Mouse (Mus musculus): ENCODE measurements around the gene Fgd1. TPM values are rescaled to one million over a fixed set of nuclear protein-coding genes. Genes with fewer than 3 reads are reported as not detected.

The Fgd1 gene
- total RNA-seq, 2 experiments from 2014 or later: 0.67 to 2.2 TPM

DNA sequence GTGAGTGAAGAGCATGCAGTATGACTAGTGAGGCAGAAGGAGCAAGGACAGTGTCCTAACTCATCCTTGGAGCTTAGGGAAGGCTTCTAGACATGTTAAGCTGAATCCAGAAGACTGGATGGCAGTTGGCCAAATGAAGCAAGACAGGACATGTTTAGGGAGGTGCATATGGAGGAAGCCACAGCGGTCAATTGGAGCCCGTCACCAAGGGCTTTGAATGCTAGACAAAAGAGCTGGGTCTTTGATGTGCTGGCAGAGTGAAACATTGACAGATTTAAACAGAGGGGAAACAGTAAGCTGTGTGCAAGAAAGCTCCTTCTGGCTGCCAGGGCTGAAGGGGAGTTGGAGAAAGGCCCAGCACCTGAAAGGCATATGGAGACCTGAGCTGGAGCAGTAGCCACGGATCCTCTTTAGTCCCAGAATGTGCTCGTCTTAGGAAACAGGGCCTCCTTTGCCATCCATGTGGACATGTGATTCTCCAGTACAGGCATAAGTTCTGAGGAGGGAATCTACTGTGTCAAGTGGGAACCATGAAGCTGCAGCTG, 31.1 kb downstream of the Fgd1 start:
- ATAC-seq (replicated peaks; ENCODE audit: poor library complexity, severe bottlenecking): no peak

- no peak for ATAC-seq (replicated peaks; ENCODE audit: poor library complexity, severe bottlenecking)
Observed at GRCm38 (mm10) chrX:151085599-151085998, 39.6 kb downstream of the Fgd1 start.

- no peak for ATAC-seq (replicated peaks; ENCODE audit: poor library complexity, severe bottlenecking)
Observed at GRCm38 (mm10) chrX:151087418-151087817, 41.5 kb downstream of the Fgd1 start.

DNA sequence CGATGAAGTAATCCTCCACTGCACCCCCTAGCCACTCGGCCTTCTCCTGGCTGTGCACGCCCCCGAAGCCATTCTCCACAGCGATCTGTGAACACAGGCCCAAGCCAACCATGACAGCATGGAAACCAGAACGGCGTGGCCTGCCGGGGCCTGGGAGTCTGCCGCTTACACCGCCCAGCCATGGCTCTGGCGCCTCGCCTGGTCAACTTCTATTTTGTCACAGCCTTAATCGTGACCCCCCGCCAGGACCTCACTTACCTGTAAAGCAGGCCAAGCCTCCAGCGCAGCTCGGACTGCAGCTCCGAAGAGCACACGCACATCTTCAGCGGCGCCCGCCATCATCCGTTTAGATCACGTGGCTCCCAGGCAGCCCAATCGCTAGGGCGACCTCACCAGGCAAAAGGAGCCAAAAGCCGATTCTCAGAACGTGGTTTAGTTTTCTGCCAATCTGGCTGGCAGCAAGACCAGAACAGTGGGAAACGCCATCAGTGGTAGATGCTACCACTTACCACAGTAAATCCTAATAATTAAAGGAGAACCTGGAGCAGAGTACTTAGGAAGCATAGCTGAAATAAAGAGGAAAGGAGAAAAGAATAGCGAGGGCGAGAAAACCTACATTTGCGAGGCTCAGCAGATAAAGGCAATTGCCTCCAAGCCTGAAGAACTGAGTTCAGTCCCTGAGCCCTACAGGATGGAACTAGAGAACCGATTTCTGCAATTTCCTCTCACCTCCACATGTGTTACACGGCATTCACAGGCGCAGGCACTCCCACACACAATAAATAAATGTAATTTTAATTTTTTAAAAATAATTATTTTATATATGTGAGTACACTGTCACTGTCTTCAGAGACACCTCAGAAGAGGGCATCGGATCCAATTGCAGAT, 50.5 kb downstream of the Fgd1 start, which contains the start of gene Tsr2:
Gene Tsr2, minus strand, starts transcription at position 373 of the 888 bp plus-strand sequence.
- peak; percentile 95 for ATAC-seq (replicated peaks; ENCODE audit: poor library complexity, severe bottlenecking)

DNA sequence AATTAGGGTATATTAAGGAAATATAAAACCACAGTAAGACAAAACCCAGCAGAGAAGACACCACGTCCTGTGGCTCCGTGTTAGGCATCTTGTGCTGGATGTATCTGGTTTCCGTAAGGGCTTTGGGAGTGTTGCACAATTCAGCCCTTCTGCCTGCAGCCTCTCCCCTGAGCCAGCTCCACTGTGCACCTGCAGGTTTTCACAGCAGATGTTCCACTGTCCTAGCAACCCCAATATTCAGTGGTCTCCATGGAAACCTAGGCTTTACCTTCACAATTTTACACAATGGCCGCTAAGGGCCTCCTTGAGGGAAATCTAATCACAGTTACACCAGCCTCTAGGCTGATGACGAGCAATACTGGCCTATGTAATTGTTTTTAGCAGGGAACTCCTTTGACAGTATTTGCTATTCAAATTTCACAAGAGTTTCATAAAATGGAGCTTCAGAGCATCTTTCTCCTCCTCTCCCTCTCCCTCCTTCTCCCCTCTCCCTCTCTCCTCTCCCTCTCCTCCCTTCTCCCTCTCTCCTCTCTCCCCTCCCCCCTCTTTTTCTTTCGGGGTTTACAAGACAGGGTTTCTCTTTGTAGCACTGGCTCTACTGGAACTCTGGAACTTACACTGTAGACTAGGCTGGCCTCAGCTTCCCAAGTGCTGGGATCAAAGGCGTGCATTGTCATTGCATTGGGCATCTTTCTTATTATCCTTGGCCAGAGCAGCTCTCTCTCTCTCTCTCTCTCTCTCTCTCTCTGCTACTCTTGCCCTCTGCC, 61.5 kb downstream of the Fgd1 start:
- ATAC-seq (replicated peaks; ENCODE audit: poor library complexity, severe bottlenecking): peak; percentile 91

DNA sequence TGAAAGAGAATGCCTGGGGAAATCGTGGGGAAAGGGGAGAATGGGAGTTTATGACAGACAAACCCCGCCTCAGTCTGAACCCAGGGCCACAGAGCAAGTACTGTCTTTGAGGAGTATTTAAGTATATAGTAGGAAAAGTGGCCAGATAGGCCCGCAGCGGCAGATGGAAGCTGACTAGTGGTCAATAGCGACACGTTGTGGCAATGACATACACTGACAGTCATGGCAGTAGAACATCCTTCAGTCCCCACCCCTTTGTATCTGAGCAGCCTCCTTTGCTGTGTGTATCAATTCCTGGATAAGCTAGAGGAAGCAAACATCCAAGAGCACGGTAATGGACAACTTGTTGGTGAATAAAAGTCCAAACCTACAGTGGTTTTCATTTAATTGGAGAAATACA, 70.8 kb downstream of the Fgd1 start:
- peak; percentile 86 for ATAC-seq (replicated peaks; ENCODE audit: poor library complexity, severe bottlenecking)

GRCm38 (mm10) chrX:151117432-151117831, 71.5 kb downstream of the Fgd1 start:
- peak; percentile 73 for ATAC-seq (replicated peaks; ENCODE audit: poor library complexity, severe bottlenecking)

GRCm38 (mm10) chrX:151123933-151124332, 78.0 kb downstream of the Fgd1 start:
- ATAC-seq (replicated peaks; ENCODE audit: poor library complexity, severe bottlenecking): no peak

- ATAC-seq (replicated peaks; ENCODE audit: poor library complexity, severe bottlenecking): no peak
Observed at GRCm38 (mm10) chrX:151130493-151130892, 84.5 kb downstream of the Fgd1 start.

- no peak for ATAC-seq (replicated peaks; ENCODE audit: poor library complexity, severe bottlenecking)
Observed at GRCm38 (mm10) chrX:151132785-151133184, 86.8 kb downstream of the Fgd1 start.

Other genes starting within 250 kb of the Fgd1 start
- 3.3 and 3.8 TPM in 2 replicates for gene Maged2, start 231.8 kb upstream of the Fgd1 start, total RNA-seq (2014; fragmentation: Nextera tagmentation)
- 7.5 and 10.7 TPM in 2 replicates for gene Maged2, start 231.8 kb upstream of the Fgd1 start, total RNA-seq (2017)
- gene Gnl3l, start 28.8 kb upstream of the Fgd1 start, total RNA-seq (2014; fragmentation: Nextera tagmentation): 37.0 and 55.5 TPM in 2 replicates
- 46.9 and 47.9 TPM in 2 replicates for gene Gnl3l, start 28.8 kb upstream of the Fgd1 start, total RNA-seq (2017)
- gene Tsr2, start 50.4 kb downstream of the Fgd1 start, total RNA-seq (2014; fragmentation: Nextera tagmentation): 27.9 and 51.3 TPM in 2 replicates
- 40.8 and 50.2 TPM in 2 replicates for gene Tsr2, start 50.4 kb downstream of the Fgd1 start, total RNA-seq (2017)
- gene Wnk3, start 151.9 kb downstream of the Fgd1 start, total RNA-seq (2014; fragmentation: Nextera tagmentation): not detected in 2 replicates
- not detected in 2 replicates for gene Wnk3, start 151.9 kb downstream of the Fgd1 start, total RNA-seq (2017)